Mouse (Mus musculus): ENCODE results near the gene Tekt3. TPM values are rescaled to one million over a fixed set of nuclear protein-coding genes. Genes with fewer than 3 reads are reported as not detected.

Tekt3 gene
- total and polyA plus RNA-seq, 3 experiments: not detected

DNA sequence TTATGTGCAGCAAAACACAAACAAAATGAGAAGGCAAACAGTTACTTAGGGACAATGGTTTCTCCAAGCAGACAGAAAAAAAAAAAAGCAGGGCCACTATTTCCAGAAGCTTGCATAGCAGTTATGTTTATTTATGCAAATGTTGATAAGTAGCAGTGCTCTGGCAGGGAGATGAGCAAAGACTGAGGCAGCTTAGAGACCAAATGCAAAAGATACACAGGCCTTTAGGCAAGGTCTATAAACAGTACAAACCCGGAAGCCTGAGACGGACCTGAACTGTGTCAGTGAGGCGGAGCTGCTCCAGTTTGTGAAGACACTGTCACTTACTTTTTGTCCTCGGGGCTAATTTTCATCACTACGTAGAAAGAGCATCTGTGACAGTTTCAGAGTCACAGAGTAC is 32.1 kb downstream of the Tekt3 start:
- Histone ChIP-seq H3K36me3 (ENCODE audit: control insufficient read depth in 1 of 2, insufficient read depth in 2 of 2, low read length in 2 of 2) (no peaks in the 10 kb centered on the region), H3K4me3 (ENCODE audit: control insufficient read depth in 1 of 2, insufficient read depth in 1 of 2, low read depth in 2 of 2, low read length in 2 of 2) (no peak overlapping the region), H3K79me2 (ENCODE audit: control insufficient read depth, insufficient read depth, low read length, poor library complexity) (no peaks in the 10 kb centered on the region), H3K4me1 (ENCODE audit: control insufficient read depth in 1 of 2, insufficient read depth in 2 of 2, low read length in 2 of 2) (no peaks in the 10 kb centered on the region), H3K9me3 (replicated peaks; ENCODE audit: insufficient read depth, low read length) (no peaks in the 10 kb centered on the region), H3K9ac (ENCODE audit: control insufficient read depth, low read depth, low read length, poor library complexity, severe bottlenecking) (no peak overlapping the region), H3K27me3 (ENCODE audit: control insufficient read depth in 1 of 2, insufficient read depth in 2 of 2, low read length in 2 of 2) (no peaks in the 10 kb centered on the region), H3K27ac (ENCODE audit: control insufficient read depth, low read depth, low read length) (no peak overlapping the region)
- DNase-seq (ENCODE audit: low read depth, low spot score): no peak
- no peak for TF ChIP-seq TBP (IDR thresholded peaks at IDR 0.05; ENCODE audit: low read depth, low read length)
- TF ChIP-seq GABPA (IDR thresholded peaks at IDR 0.05; ENCODE audit: low read depth, low read length): no peak

- TF ChIP-seq NELFE (IDR thresholded peaks at IDR 0.05; ENCODE audit: low read depth, low read length): no peak
- TF ChIP-seq TBP (IDR thresholded peaks at IDR 0.05; ENCODE audit: low read depth, low read length): no peak
- TF ChIP-seq MAFK (IDR thresholded peaks at IDR 0.05; ENCODE audit: borderline replicate concordance, low read depth, low read length): no peak
- no peak for TF ChIP-seq MYC (IDR thresholded peaks at IDR 0.05; ENCODE audit: low read depth, low read length)
- no peak for TF ChIP-seq RAD21 (IDR thresholded peaks at IDR 0.05; ENCODE audit: low read depth, low read length)
- no peak for TF ChIP-seq EP300 (IDR thresholded peaks at IDR 0.05; ENCODE audit: low read depth in 1 of 2, low read length in 2 of 2)
- no peak for TF ChIP-seq BHLHE40 (IDR thresholded peaks at IDR 0.05; ENCODE audit: borderline replicate concordance, low read depth, low read length)
- no peak for TF ChIP-seq GABPA (IDR thresholded peaks at IDR 0.05; ENCODE audit: low read depth, low read length)
- no peak for TF ChIP-seq HCFC1 (IDR thresholded peaks at IDR 0.05; ENCODE audit: low read depth, low read length)
- TF ChIP-seq POLR2A (IDR thresholded peaks at IDR 0.05; ENCODE audit: control insufficient read depth in 1 of 2, insufficient read depth in 1 of 2, low read depth in 1 of 2, low read length in 2 of 2, poor library complexity in 1 of 2): no peak
- no peak for TF ChIP-seq ELF1 (IDR thresholded peaks at IDR 0.05; ENCODE audit: low read depth, low read length)
- no peak overlapping the region for H3K9ac ChIP-seq (ENCODE audit: control insufficient read depth, low read depth, low read length, poor library complexity, severe bottlenecking)
- H3K79me2 ChIP-seq (ENCODE audit: control insufficient read depth, insufficient read depth, low read length, poor library complexity): no peaks in the 10 kb centered on the region
- no peaks in the 10 kb centered on the region for H3K9me3 ChIP-seq (replicated peaks; ENCODE audit: insufficient read depth, low read length)
- H3K27ac ChIP-seq (ENCODE audit: control insufficient read depth, low read depth, low read length): no peak overlapping the region
- H3K27me3 ChIP-seq (ENCODE audit: control insufficient read depth in 1 of 2, insufficient read depth in 2 of 2, low read length in 2 of 2): no peaks in the 10 kb centered on the region
- H3K4me3 ChIP-seq (ENCODE audit: control insufficient read depth in 1 of 2, insufficient read depth in 1 of 2, low read depth in 2 of 2, low read length in 2 of 2): no peak overlapping the region
- no peaks in the 10 kb centered on the region for H3K36me3 ChIP-seq (ENCODE audit: control insufficient read depth in 1 of 2, insufficient read depth in 2 of 2, low read length in 2 of 2)
- no peak for DNase-seq (ENCODE audit: low read depth, low spot score)
- no peaks in the 10 kb centered on the region for H3K4me1 ChIP-seq (ENCODE audit: control insufficient read depth in 1 of 2, insufficient read depth in 2 of 2, low read length in 2 of 2)
These were observed 33.0 kb downstream of the Tekt3 start for GRCm38 (mm10) chr11:63094496-63094895.

GRCm38 (mm10) chr11:63098016-63098415 is 36.6 kb downstream of the Tekt3 start:
- DNase-seq (ENCODE audit: low read depth, low spot score): no peak
- H3K36me3 ChIP-seq (ENCODE audit: control insufficient read depth in 1 of 2, insufficient read depth in 2 of 2, low read length in 2 of 2): no peaks in the 10 kb centered on the region
- no peak for TF ChIP-seq USF2 (IDR thresholded peaks at IDR 0.05; ENCODE audit: borderline replicate concordance in 1 of 2, insufficient read depth in 1 of 2, low read depth in 1 of 2, low read length in 2 of 2)
- no peak for TF ChIP-seq ZC3H11A (IDR thresholded peaks at IDR 0.05; ENCODE audit: low read depth, low read length)

More at GRCm38 (mm10) chr11:63098016-63098415, 36.6 kb downstream of the Tekt3 start:
- Histone ChIP-seq H3K27me3 (ENCODE audit: control insufficient read depth in 1 of 2, insufficient read depth in 2 of 2, low read length in 2 of 2) (no peaks in the 10 kb centered on the region), H3K9ac (ENCODE audit: control insufficient read depth, low read depth, low read length, poor library complexity, severe bottlenecking) (no peak overlapping the region), H3K79me2 (ENCODE audit: control insufficient read depth, insufficient read depth, low read length, poor library complexity) (no peaks in the 10 kb centered on the region), H3K4me3 (ENCODE audit: control insufficient read depth in 1 of 2, insufficient read depth in 1 of 2, low read depth in 2 of 2, low read length in 2 of 2) (no peak overlapping the region), H3K9me3 (replicated peaks; ENCODE audit: insufficient read depth, low read length) (no peaks in the 10 kb centered on the region), H3K27ac (ENCODE audit: control insufficient read depth, low read depth, low read length) (no peak overlapping the region), H3K4me1 (ENCODE audit: control insufficient read depth in 1 of 2, insufficient read depth in 2 of 2, low read length in 2 of 2) (no peaks in the 10 kb centered on the region)

Data from MEL (cell line).